Mouse (Mus musculus) embryonic fibroblast, embryonic 13.5 days (primary cell): ENCODE data around the gene Mthfd1l.

Source experiments
- CTCF ChIP-seq: IDR thresholded peaks from 2 replicates; pipeline ENCODE4 v1.5.1; 2011; ENCODE audit warnings: mild to moderate bottlenecking, control low read depth, low read length, moderate library complexity, borderline replicate concordance; ENCODE audit not compliant: insufficient read depth
- POLR2A ChIP-seq: IDR thresholded peaks from 2 replicates; pipeline ENCODE4 v1.6.1; 2011; ENCODE audit warnings: low read depth, mild to moderate bottlenecking, control low read depth, low read length, moderate library complexity

GRCm38 (mm10) chr10:3949306-3949705 lies 23.6 kb upstream of the Mthfd1l start:
- no peak for TF ChIP-seq CTCF
- TF ChIP-seq POLR2A: no peak
